Mouse (Mus musculus) neural tube, embryonic 15.5 days (tissue): ENCODE measurements around the gene Apoh. TPM values are rescaled to one million over a fixed set of nuclear protein-coding genes. Genes with fewer than 3 reads are reported as not detected.

Source experiments
- ATAC-seq: fragments of 200-750 bp; cut with Nextera tagmentation; 2 replicates; pipeline ENCODE4 v1.8.0; 2017; ENCODE audit warnings: mild to moderate bottlenecking, moderate TSS enrichment, moderate library complexity; ENCODE audit not compliant: low FRiP score
- H3K27ac ChIP-seq: fragments of 300-500 bp; sonication (generic); replicated peaks from 2 replicates; pipeline ENCODE4 v1.5.1; 2015; ENCODE audit warnings: mild to moderate bottlenecking, inconsistent platforms
- H3K27me3 ChIP-seq: fragments of 300-500 bp; sonication (generic); replicated peaks from 2 replicates; pipeline ENCODE4 v1.6.1; 2015; ENCODE audit warnings: inconsistent platforms
- H3K36me3 ChIP-seq: fragments of 300-500 bp; sonication (generic); 2 replicates; pipeline ENCODE4 v1.6.1; 2015; ENCODE audit warnings: inconsistent platforms
- H3K4me1 ChIP-seq: fragments of 300-500 bp; sonication (generic); 2 replicates; pipeline ENCODE4 v1.6.1; 2015; ENCODE audit warnings: inconsistent platforms
- H3K4me2 ChIP-seq: fragments of 300-500 bp; sonication (generic); 2 replicates; pipeline ENCODE4 v1.6.1; 2015; ENCODE audit warnings: inconsistent platforms, mild to moderate bottlenecking, moderate library complexity
- H3K4me3 ChIP-seq: fragments of 300-500 bp; sonication (generic); replicated peaks from 2 replicates; pipeline ENCODE4 v1.5.1; 2015; ENCODE audit warnings: mild to moderate bottlenecking, inconsistent platforms
- H3K9ac ChIP-seq: fragments of 300-500 bp; sonication (generic); replicated peaks from 2 replicates; pipeline ENCODE4 v1.6.1; 2015; ENCODE audit warnings: mild to moderate bottlenecking, inconsistent platforms
- H3K9me3 ChIP-seq: fragments of 300-500 bp; sonication (generic); replicated peaks from 2 replicates; pipeline ENCODE4 v1.6.1; 2016; ENCODE audit warnings: inconsistent platforms
- WGBS: fragments of 180-500 bp; shearing (Covaris S2); methylation state at CpG from one replicate; pipeline ENCODE4 v1.1.7; 2015; ENCODE audit warnings: mixed read lengths; 5-methylcytosine and 5-hydroxymethylcytosine counted together
- polyA plus RNA-seq: library from polyadenylated mRNA; unstranded; fragments of >200 nt; fragmentation: Nextera tagmentation; extraction: Ambion mirVana; gene quantifications from 2 replicates; pipeline ENCODE4 v1.2.1, GENCODE M21; 2015

Gene Apoh
- polyA plus RNA-seq, 1 experiment from 2014 or later = 0.42 TPM

- 48% methylated on average over 4 of the region's 4 CpGs for WGBS
Observed at GRCm38 (mm10) chr11:108384920-108385665, 41.9 kb downstream of the Apoh start.

GRCm38 (mm10) chr11:108385666-108386024 is 42.5 kb downstream of the Apoh start:
- 83% methylated on average over 1 of the region's 1 CpGs for WGBS
- ATAC-seq = no peak

More at GRCm38 (mm10) chr11:108384920-108385665, 41.9 kb downstream of the Apoh start:
- H3K36me3 ChIP-seq = no peaks in the 10 kb centered on the region
- H3K27ac ChIP-seq = no peak overlapping the region
- no peak overlapping the region for H3K4me2 ChIP-seq
- no peak overlapping the region for H3K9ac ChIP-seq
- no peak overlapping the region for H3K4me3 ChIP-seq
- H3K9me3 ChIP-seq = no peaks in the 10 kb centered on the region
- no peaks in the 10 kb centered on the region for H3K27me3 ChIP-seq
- ATAC-seq = no peak
- H3K4me1 ChIP-seq = peaks cover 5% of the 10 kb centered on the region

GRCm38 (mm10) chr11:108395061-108395460 is 51.9 kb downstream of the Apoh start:
- Histone ChIP-seq H3K4me1 (no peaks in the 10 kb centered on the region), H3K9me3 (no peaks in the 10 kb centered on the region), H3K4me2 (no peak overlapping the region), H3K27me3 (no peaks in the 10 kb centered on the region), H3K9ac (no peak overlapping the region), H3K36me3 (no peaks in the 10 kb centered on the region), H3K4me3 (no peak overlapping the region), H3K27ac (no peak overlapping the region)
- no peak for ATAC-seq
- WGBS = 95% methylated on average over 9 of the region's 9 CpGs

More at GRCm38 (mm10) chr11:108385666-108386024, 42.5 kb downstream of the Apoh start:
- no peak overlapping the region for H3K4me3 ChIP-seq
- no peaks in the 10 kb centered on the region for H3K27me3 ChIP-seq
- H3K4me1 ChIP-seq = peaks cover 5% of the 10 kb centered on the region
- no peaks in the 10 kb centered on the region for H3K9me3 ChIP-seq
- no peaks in the 10 kb centered on the region for H3K36me3 ChIP-seq
- H3K4me2 ChIP-seq = no peak overlapping the region
- H3K9ac ChIP-seq = no peak overlapping the region
- H3K27ac ChIP-seq = no peak overlapping the region

GRCm38 (mm10) chr11:108396076-108396829 is 53.1 kb downstream of the Apoh start:
- Histone ChIP-seq H3K36me3 (no peaks in the 10 kb centered on the region), H3K4me3 (no peak overlapping the region), H3K9me3 (no peaks in the 10 kb centered on the region), H3K9ac (no peak overlapping the region), H3K4me1 (no peaks in the 10 kb centered on the region), H3K27me3 (no peaks in the 10 kb centered on the region), H3K27ac (no peak overlapping the region), H3K4me2 (no peak overlapping the region)
- ATAC-seq = no peak
- WGBS = 89% methylated on average over 7 of the region's 7 CpGs

GRCm38 (mm10) chr11:108409876-108410644 is 66.9 kb downstream of the Apoh start:
- Histone ChIP-seq H3K4me2 (no peak overlapping the region), H3K36me3 (no peaks in the 10 kb centered on the region), H3K9me3 (no peaks in the 10 kb centered on the region), H3K27ac (no peak overlapping the region), H3K4me1 (peaks cover 5% of the 10 kb centered on the region; the same call in 1 of the 2 replicates), H3K9ac (no peak overlapping the region), H3K27me3 (no peaks in the 10 kb centered on the region), H3K4me3 (no peak overlapping the region)
- no peak for ATAC-seq
- WGBS = 54% methylated on average over 7 of the region's 9 CpGs

GRCm38 (mm10) chr11:108416360-108416759 is 73.2 kb downstream of the Apoh start:
- no peaks in the 10 kb centered on the region for H3K9me3 ChIP-seq
- no peak for ATAC-seq
- H3K27me3 ChIP-seq = no peaks in the 10 kb centered on the region
- H3K4me2 ChIP-seq = no peak overlapping the region
- H3K27ac ChIP-seq = no peak overlapping the region
- no peak overlapping the region for H3K4me3 ChIP-seq
- 97% methylated on average over 1 of the region's 1 CpGs for WGBS
- no peak overlapping the region for H3K9ac ChIP-seq
- no peaks in the 10 kb centered on the region for H3K4me1 ChIP-seq
- H3K36me3 ChIP-seq = no peaks in the 10 kb centered on the region

GRCm38 (mm10) chr11:108418540-108418939 is 75.4 kb downstream of the Apoh start:
- WGBS = 26% methylated on average over 1 of the region's 1 CpGs
- Histone ChIP-seq H3K27ac (no peak overlapping the region), H3K4me1 (peaks cover 4% of the 10 kb centered on the region; the same call in 1 of the 2 replicates), H3K9ac (no peak overlapping the region), H3K4me3 (no peak overlapping the region), H3K36me3 (no peaks in the 10 kb centered on the region), H3K9me3 (no peaks in the 10 kb centered on the region), H3K4me2 (no peak overlapping the region), H3K27me3 (0 out of 2 replicates have a peak, but pooled peaks cover 4% of the 10 kb centered on the region)
- no peak for ATAC-seq

GRCm38 (mm10) chr11:108419242-108419641 is 76.1 kb downstream of the Apoh start:
- no peaks in the 10 kb centered on the region for H3K9me3 ChIP-seq

GRCm38 (mm10) chr11:108420751-108421150 is 77.6 kb downstream of the Apoh start:
- H3K27ac ChIP-seq = no peak overlapping the region
- H3K4me3 ChIP-seq = no peak overlapping the region
- H3K36me3 ChIP-seq = no peaks in the 10 kb centered on the region
- 0 out of 2 replicates have a peak, but pooled peaks cover 4% of the 10 kb centered on the region for H3K27me3 ChIP-seq
- H3K4me1 ChIP-seq = peaks cover 18% of the 10 kb centered on the region
- ATAC-seq = no peak
- H3K4me2 ChIP-seq = no peak overlapping the region
- no peaks in the 10 kb centered on the region for H3K9me3 ChIP-seq
- 64% methylated on average over 4 of the region's 4 CpGs for WGBS
- no peak overlapping the region for H3K9ac ChIP-seq

More at GRCm38 (mm10) chr11:108419242-108419641, 76.1 kb downstream of the Apoh start:
- Histone ChIP-seq H3K36me3 (no peaks in the 10 kb centered on the region), H3K27ac (no peak overlapping the region), H3K27me3 (0 out of 2 replicates have a peak, but pooled peaks cover 4% of the 10 kb centered on the region), H3K4me3 (no peak overlapping the region), H3K9ac (no peak overlapping the region), H3K4me2 (no peak overlapping the region), H3K4me1 (peaks cover 11% of the 10 kb centered on the region)
- 93% methylated on average over 6 of the region's 6 CpGs for WGBS
- no peak for ATAC-seq

- H3K9ac ChIP-seq = no peak overlapping the region
- H3K27ac ChIP-seq = no peak overlapping the region
- 63% methylated on average over 7 of the region's 7 CpGs for WGBS
- no peaks in the 10 kb centered on the region for H3K9me3 ChIP-seq
- H3K36me3 ChIP-seq = no peaks in the 10 kb centered on the region
- no peak for ATAC-seq
- H3K4me2 ChIP-seq = no peak overlapping the region
- H3K4me3 ChIP-seq = no peak overlapping the region
- 0 out of 2 replicates have a peak, but pooled peaks cover 4% of the 10 kb centered on the region for H3K27me3 ChIP-seq
- H3K4me1 ChIP-seq = peaks cover 18% of the 10 kb centered on the region
Observed at GRCm38 (mm10) chr11:108423221-108423620, 80.1 kb downstream of the Apoh start.

GRCm38 (mm10) chr11:108424111-108424510 is 81.0 kb downstream of the Apoh start:
- no peaks in the 10 kb centered on the region for H3K9me3 ChIP-seq
- peak overlapping the region; percentile 53 for H3K4me3 ChIP-seq
- H3K4me2 ChIP-seq = peak overlapping the region; percentile 73
- no peak for ATAC-seq
- H3K9ac ChIP-seq = 0 out of 2 replicates have a peak overlapping the region, but pooled peaks have one; percentile 47
- 0 out of 2 replicates have a peak, but pooled peaks cover 4% of the 10 kb centered on the region for H3K27me3 ChIP-seq
- H3K4me1 ChIP-seq = peaks cover 18% of the 10 kb centered on the region
- WGBS = 2% methylated on average over 5 of the region's 5 CpGs
- H3K36me3 ChIP-seq = no peaks in the 10 kb centered on the region
- peak overlapping the region; percentile 58; the same call in 1 of the 2 replicates for H3K27ac ChIP-seq
